Mouse (Mus musculus) left cerebral cortex, postnatal 36 days (tissue): Measurements from ENCODE around the gene Gm4871. TPM values are rescaled to one million over a fixed set of nuclear protein-coding genes. Genes with fewer than 3 reads are reported as not detected.
"Not testable (repeated sequence)": the region's sequence is repeated elsewhere in the genome, so short reads cannot be mapped to it uniquely, and the experiment has no call there.

ENCODE experiments used
- DNase-seq, 2 experiments: peaks; one replicate each; pipeline ENCODE4 v3.0.0; 2021 to 2022; ENCODE audit warnings: low spot score in 2 of 2, mixed read lengths in 1 of 2
- intact Hi-C: fragments of 180-260 bp; cut with DNase I; formaldehyde crosslinking; loops from one replicate; pipeline ENCODE4 v1.15.1; 2025
- total RNA-seq, 2 experiments: library from RNA; stranded (reverse); gene quantifications; 2 replicates each; pipeline ENCODE4 v1.2.3; 2021

Gene Gm4871
- total RNA-seq = not detected

- intact Hi-C loops, DNase-seq: not testable (repeated sequence)
Measured at GRCm38 (mm10) chr5:145032391-145032790, at the start of gene Gm4871. Gene Gm4871 (minus strand): TSS chr5:145032754.

- intact Hi-C loops = no loop called here
- no peak for DNase-seq
Measured at GRCm38 (mm10) chr5:145081866-145082613, 49.5 kb upstream of the Gm4871 start.

GRCm38 (mm10) chr5:145075081-145075480, 42.5 kb upstream of the Gm4871 start:
- DNase-seq = no peak
- intact Hi-C loops = no loop called here

- intact Hi-C loops = no loop called here
Measured at GRCm38 (mm10) chr5:145071342-145071741, 38.8 kb upstream of the Gm4871 start.

GRCm38 (mm10) chr5:145069707-145070106, 37.2 kb upstream of the Gm4871 start:
- intact Hi-C loops = loop anchor here (5.0 to 10.0 kb wide), 2 partner anchors 52 to 195 kb away; no protein-coding TSS in a partner anchor
- DNase-seq = peak; percentile 62 to 66

More at GRCm38 (mm10) chr5:145071342-145071741, 38.8 kb upstream of the Gm4871 start:
- DNase-seq = no peak

- intact Hi-C loops = loop anchor here (5.0 to 10.0 kb wide), 2 partner anchors 52 to 194 kb away; no protein-coding TSS in a partner anchor
- DNase-seq = no peak
Measured at GRCm38 (mm10) chr5:145068863-145069262, 36.3 kb upstream of the Gm4871 start.

GRCm38 (mm10) chr5:145064765-145065340, 32.3 kb upstream of the Gm4871 start:
- intact Hi-C loops = loop anchor here (5.0 to 10.0 kb wide), 2 partner anchors 48 to 190 kb away; no protein-coding TSS in a partner anchor
- DNase-seq = no peak

GRCm38 (mm10) chr5:145059524-145059923, 27.0 kb upstream of the Gm4871 start:
- intact Hi-C loops = no loop called here
- no peak for DNase-seq

- intact Hi-C loops = no loop called here
- DNase-seq = no peak
Measured at GRCm38 (mm10) chr5:145058722-145059121, 26.2 kb upstream of the Gm4871 start.

- intact Hi-C loops = no loop called here
- no peak for DNase-seq
Measured at GRCm38 (mm10) chr5:145057907-145058306, 25.4 kb upstream of the Gm4871 start.

GRCm38 (mm10) chr5:145054187-145054586, 21.6 kb upstream of the Gm4871 start:
- DNase-seq, intact Hi-C loops: not testable (repeated sequence)

GRCm38 (mm10) chr5:145042690-145043089, 10.1 kb upstream of the Gm4871 start, which contains the start of gene 1700018F24Rik:
Gene 1700018F24Rik (plus strand): TSS chr5:145042990.
- intact Hi-C loops, DNase-seq: not testable (repeated sequence)

GRCm38 (mm10) chr5:145041628-145042027, 9.1 kb upstream of the Gm4871 start:
- intact Hi-C loops = no loop called here

GRCm38 (mm10) chr5:145030476-145030875, 2.1 kb downstream of the Gm4871 start:
- intact Hi-C loops, DNase-seq: not testable (repeated sequence)

More at GRCm38 (mm10) chr5:145041628-145042027, 9.1 kb upstream of the Gm4871 start:
- DNase-seq = no peak

GRCm38 (mm10) chr5:145020712-145021111, 11.8 kb downstream of the Gm4871 start:
- intact Hi-C loops, DNase-seq: not testable (repeated sequence)

- intact Hi-C loops, DNase-seq: not testable (repeated sequence)
Measured at GRCm38 (mm10) chr5:145020254-145020653, 12.3 kb downstream of the Gm4871 start.

GRCm38 (mm10) chr5:145016761-145017160, 15.8 kb downstream of the Gm4871 start:
- DNase-seq = not testable (repeated sequence)
- intact Hi-C loops = loop anchor here (5.0 kb wide), 1 partner anchor 51 kb away; no protein-coding TSS in a partner anchor

GRCm38 (mm10) chr5:145014278-145014677, 18.3 kb downstream of the Gm4871 start:
- intact Hi-C loops = no loop called here
- DNase-seq = no peak

- intact Hi-C loops = no loop called here
- DNase-seq = no peak
Measured at GRCm38 (mm10) chr5:145008878-145009659, 23.5 kb downstream of the Gm4871 start.

- no peak for DNase-seq
- intact Hi-C loops = no loop called here
Measured at GRCm38 (mm10) chr5:145005596-145005995, 27.0 kb downstream of the Gm4871 start.
